Mouse (Mus musculus) kidney, postnatal 14 days (tissue): ENCODE data around the gene Klf14.

Experiments used
- DNase-seq: peaks from one replicate; pipeline ENCODE4 v3.0.0; 2022; ENCODE audit warnings: mixed read lengths

Gene Klf14

GRCm38 (mm10) chr6:30958736-30959540, at the start of gene Klf14:
Gene Klf14, minus strand, starts transcription at chr6:30959078.
- DNase-seq = peak; percentile 34

GRCm38 (mm10) chr6:31006111-31006600, 47.3 kb upstream of the Klf14 start:
- no peak for DNase-seq

GRCm38 (mm10) chr6:30986393-30986792, 27.5 kb upstream of the Klf14 start:
- no peak for DNase-seq

- peak; percentile 1 for DNase-seq
Measured at GRCm38 (mm10) chr6:30983021-30983420, 24.1 kb upstream of the Klf14 start.

GRCm38 (mm10) chr6:30982372-30982980, 23.6 kb upstream of the Klf14 start:
- no peak for DNase-seq

- DNase-seq = no peak
Measured at GRCm38 (mm10) chr6:30981351-30981750, 22.5 kb upstream of the Klf14 start.

- DNase-seq = no peak
Measured at GRCm38 (mm10) chr6:30978615-30979014, 19.7 kb upstream of the Klf14 start.

GRCm38 (mm10) chr6:30972121-30972520, 13.2 kb upstream of the Klf14 start:
- DNase-seq = no peak

GRCm38 (mm10) chr6:30957784-30958735, 818 bp downstream of the Klf14 start:
- peak; percentile 27 for DNase-seq

- no peak for DNase-seq
Measured at GRCm38 (mm10) chr6:30939264-30939663, 19.6 kb downstream of the Klf14 start.

- no peak for DNase-seq
Measured at GRCm38 (mm10) chr6:30922821-30923220, 36.1 kb downstream of the Klf14 start.

- DNase-seq = no peak
Measured at GRCm38 (mm10) chr6:30921826-30922225, 37.1 kb downstream of the Klf14 start.

GRCm38 (mm10) chr6:30920834-30921675, 37.8 kb downstream of the Klf14 start:
- DNase-seq = peak; percentile 14

GRCm38 (mm10) chr6:30915473-30915872, 43.4 kb downstream of the Klf14 start, which contains the start of gene Tsga13:
Gene Tsga13, minus strand, starts transcription at chr6:30915573.
- DNase-seq = no peak

GRCm38 (mm10) chr6:30907970-30908369, 50.9 kb downstream of the Klf14 start:
- no peak for DNase-seq
